Mouse (Mus musculus): ENCODE measurements at regions not wholly inside any gene's neighbourhood (a gene's known extent, or its start where the extent isn't known, plus 50 kb on each side); places are given as distances from the start of the nearest gene placed in this dataset.

DNA sequence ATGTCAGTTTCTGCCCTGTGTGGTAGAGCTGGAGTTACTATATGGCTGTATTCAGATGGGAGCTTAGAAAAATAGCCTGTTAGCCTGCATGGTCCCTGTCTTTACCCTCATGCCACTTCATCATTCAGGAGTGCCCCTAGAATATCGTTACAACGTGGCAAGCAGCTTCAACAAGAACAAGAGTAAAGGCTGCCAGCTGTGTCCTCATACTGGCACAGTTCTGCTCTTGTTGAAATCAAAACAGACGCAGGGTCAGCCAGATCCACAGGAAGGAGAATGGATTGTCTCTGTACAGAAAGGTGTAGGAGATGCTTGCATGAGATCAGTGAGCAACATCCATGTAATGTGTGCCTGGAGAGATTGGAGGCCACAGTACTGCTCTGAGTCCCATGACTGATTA, 122.4 kb upstream of the Jade1 start:
- ATAC-seq (replicated peaks in 1 of 2; ENCODE audit: insufficient read depth in 1 of 2, low FRiP score in 2 of 2, low TSS enrichment in 1 of 2, low read depth in 1 of 2, poor library complexity in 2 of 2, severe bottlenecking in 2 of 2) = no peak

DNA sequence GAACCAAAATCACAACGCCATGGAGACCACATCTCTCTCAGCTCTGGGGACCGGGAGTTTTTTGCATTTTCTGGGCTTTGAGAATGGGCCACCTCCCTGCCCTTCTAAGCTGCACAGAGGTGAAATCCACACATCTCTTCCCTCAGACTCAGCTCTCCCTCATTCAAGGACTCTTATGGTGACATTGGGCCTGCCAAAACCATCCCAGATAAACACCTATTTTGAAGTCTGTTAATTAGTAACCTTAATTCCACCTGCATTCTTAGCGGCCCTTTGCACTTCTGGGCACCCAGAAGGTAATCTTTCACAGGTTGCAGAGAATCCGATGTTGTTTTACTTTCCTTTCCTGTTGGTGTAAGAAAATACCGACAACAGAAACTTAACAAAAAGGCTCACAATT, 123.2 kb upstream of the Jade1 start:
- no peak for ATAC-seq (replicated peaks in 1 of 2; ENCODE audit: insufficient read depth in 1 of 2, low FRiP score in 2 of 2, low TSS enrichment in 1 of 2, low read depth in 1 of 2, poor library complexity in 2 of 2, severe bottlenecking in 2 of 2)

- ATAC-seq (replicated peaks in 1 of 2; ENCODE audit: insufficient read depth in 1 of 2, low FRiP score in 2 of 2, low TSS enrichment in 1 of 2, low read depth in 1 of 2, poor library complexity in 2 of 2, severe bottlenecking in 2 of 2) = no peak
Observed at GRCm38 (mm10) chr3:41430191-41430590, 125.3 kb upstream of the Jade1 start.

DNA sequence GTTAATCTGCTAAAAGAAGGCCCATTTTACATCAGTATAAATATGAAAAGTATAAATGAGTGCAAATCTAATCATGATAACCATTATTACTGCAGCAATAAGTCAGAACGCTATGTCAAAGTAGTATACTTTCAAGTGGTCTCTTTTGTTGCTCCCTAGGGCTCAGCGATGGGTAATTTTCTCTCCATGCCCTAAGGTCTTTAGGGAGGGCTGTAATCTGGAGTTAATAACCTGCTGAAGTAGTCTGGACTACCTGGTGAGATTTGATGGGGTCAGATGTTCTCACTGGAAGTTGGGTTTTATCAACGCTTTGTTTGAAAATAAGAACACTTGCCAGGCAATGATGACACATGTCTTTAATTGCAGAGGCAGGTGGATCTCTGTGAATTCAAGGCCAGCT, 128.6 kb upstream of the Jade1 start:
- no peak for ATAC-seq (replicated peaks in 1 of 2; ENCODE audit: insufficient read depth in 1 of 2, low FRiP score in 2 of 2, low TSS enrichment in 1 of 2, low read depth in 1 of 2, poor library complexity in 2 of 2, severe bottlenecking in 2 of 2)

GRCm38 (mm10) chr3:41425863-41426262, 129.7 kb upstream of the Jade1 start:
- no peak for ATAC-seq (replicated peaks in 1 of 2; ENCODE audit: insufficient read depth in 1 of 2, low FRiP score in 2 of 2, low TSS enrichment in 1 of 2, low read depth in 1 of 2, poor library complexity in 2 of 2, severe bottlenecking in 2 of 2)

DNA sequence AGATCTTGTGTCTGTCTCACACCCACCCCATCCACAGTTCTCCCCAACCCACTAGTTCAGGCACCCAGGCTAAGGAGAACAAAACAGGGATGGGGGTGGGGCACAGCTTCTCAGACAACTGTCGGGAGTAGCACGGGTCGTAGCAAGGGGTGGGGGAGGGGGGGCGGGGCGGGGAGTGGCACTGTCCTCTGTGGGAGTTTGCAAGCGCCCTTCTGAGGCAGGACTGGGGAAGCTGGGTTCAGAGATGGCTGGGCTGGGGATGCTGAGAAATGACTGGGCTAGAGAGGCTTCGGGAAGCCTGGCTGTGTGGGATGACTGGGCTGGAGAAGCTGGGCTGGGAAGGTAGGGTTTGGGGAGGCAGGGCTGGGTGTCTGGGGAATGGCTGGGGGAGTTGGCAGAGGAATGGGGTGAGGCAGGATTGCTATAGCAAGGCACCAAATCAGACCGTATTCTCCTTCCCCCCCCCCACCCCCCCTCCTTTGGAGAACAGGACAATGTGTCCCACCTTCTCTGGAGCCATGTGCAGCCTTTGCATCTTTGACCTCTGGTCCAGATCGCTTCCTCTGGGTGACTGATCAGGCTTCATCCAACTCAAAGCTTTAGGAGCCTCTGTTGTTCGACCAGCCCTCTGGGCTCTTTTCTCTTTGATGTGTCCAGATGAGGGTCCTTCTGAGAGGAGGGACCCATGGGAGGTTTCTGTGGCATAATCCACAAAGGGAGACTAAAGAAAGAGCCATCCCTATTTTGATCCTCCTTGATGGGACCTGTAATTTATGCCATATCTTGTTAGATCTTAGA, 131.2 kb upstream of the Jade1 start:
- no peak for ATAC-seq (replicated peaks in 1 of 2; ENCODE audit: insufficient read depth in 1 of 2, low FRiP score in 2 of 2, low TSS enrichment in 1 of 2, low read depth in 1 of 2, poor library complexity in 2 of 2, severe bottlenecking in 2 of 2)

DNA sequence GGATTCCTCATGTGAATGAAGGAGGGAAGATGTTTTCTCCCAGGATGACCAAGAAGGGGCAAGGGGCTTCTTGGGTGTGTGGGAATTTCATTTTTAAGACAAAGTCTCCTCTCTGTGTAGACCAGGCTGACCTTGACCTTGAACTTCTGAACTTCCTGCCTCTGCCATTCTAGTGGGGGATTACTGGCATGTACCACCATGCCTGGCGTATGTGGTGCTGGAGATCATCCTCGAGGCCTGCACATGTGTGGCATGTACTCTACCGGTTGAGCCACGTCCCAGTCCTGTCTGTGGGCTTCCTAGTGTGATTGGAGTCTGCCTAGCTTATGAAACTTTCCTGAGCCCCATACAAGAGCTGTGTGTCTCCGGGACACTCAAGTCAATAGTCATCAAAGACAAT, 131.9 kb upstream of the Jade1 start:
- ATAC-seq (replicated peaks in 1 of 2; ENCODE audit: insufficient read depth in 1 of 2, low FRiP score in 2 of 2, low TSS enrichment in 1 of 2, low read depth in 1 of 2, poor library complexity in 2 of 2, severe bottlenecking in 2 of 2) = no peak

GRCm38 (mm10) chr3:41422615-41423579, 132.6 kb upstream of the Jade1 start:
- no peak for ATAC-seq (replicated peaks in 1 of 2; ENCODE audit: insufficient read depth in 1 of 2, low FRiP score in 2 of 2, low TSS enrichment in 1 of 2, low read depth in 1 of 2, poor library complexity in 2 of 2, severe bottlenecking in 2 of 2)

DNA sequence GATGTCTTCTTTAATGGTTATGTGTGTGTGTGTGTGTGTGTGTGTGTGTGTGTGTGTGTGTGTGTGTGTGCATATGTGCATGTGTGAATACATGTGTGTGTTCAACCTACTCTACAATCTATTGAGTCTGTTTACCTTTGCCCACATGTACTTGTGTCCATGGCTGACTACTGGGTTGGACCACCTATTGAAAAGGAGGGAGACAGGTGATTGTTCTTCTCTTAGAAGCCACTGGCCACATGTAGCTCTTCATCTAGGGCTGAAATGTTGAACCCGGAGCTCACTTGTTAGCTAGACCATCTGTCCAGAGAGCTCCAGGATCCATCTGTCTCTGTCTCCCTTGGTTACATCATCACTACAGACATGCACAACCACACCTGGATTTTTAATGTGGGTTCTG, 141.8 kb upstream of the Jade1 start:
- no peak for ATAC-seq (replicated peaks in 1 of 2; ENCODE audit: insufficient read depth in 1 of 2, low FRiP score in 2 of 2, low TSS enrichment in 1 of 2, low read depth in 1 of 2, poor library complexity in 2 of 2, severe bottlenecking in 2 of 2)

GRCm38 (mm10) chr3:41412698-41413097, 142.8 kb upstream of the Jade1 start:
- no peak for ATAC-seq (replicated peaks in 1 of 2; ENCODE audit: insufficient read depth in 1 of 2, low FRiP score in 2 of 2, low TSS enrichment in 1 of 2, low read depth in 1 of 2, poor library complexity in 2 of 2, severe bottlenecking in 2 of 2)

DNA sequence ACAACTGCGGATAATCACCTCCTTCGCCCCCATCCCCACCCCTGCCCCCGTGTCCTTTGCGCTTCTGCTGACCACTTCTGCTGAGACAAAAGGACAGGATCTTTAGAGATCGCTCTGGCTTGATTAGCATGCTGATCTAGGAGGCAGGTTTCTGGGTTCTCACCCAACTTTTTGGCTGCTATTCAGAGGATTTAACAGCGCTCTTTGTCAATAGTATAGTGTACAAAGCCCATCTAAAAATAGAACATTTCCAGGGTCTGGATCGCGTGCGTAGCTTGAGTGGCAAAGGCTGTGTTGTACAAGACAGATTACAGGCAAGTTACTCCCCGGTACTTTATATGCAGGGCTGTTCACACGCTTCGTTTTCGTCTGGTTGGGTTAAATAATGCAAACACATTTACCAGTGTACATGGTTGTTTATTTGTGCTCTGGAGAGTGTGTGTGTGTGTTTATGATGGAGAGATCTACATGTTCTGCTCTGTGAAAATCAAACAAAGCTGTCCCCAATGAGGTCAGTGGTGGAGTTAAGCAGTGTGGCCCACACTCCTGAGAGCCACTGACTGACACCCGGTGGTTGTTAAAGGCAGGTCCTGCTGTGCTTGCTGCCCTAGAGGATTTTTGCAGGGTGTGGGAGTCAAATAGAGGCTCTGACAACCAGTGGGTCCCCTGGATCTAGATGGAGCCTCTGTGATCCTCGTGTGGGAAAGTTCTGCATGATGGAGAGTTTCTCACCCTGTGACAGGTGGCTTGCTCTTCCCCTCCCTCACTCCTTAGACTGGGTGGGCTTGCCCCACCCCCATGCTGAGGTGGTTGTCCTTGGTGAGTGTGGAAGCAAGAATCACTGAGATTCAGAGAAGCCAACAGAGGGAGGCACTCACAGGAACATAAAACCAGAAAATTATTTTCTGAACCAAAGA, 146.5 kb upstream of the Jade1 start:
- peak in 1 of 2 experiments; percentile 35; a peak in 1 of 4 replicates for ATAC-seq (replicated peaks in 1 of 2; ENCODE audit: insufficient read depth in 1 of 2, low FRiP score in 2 of 2, low TSS enrichment in 1 of 2, low read depth in 1 of 2, poor library complexity in 2 of 2, severe bottlenecking in 2 of 2)

GRCm38 (mm10) chr3:41408423-41408820, 147.1 kb upstream of the Jade1 start:
- peak; percentile 65 to 89 for ATAC-seq (replicated peaks in 1 of 2; ENCODE audit: insufficient read depth in 1 of 2, low FRiP score in 2 of 2, low TSS enrichment in 1 of 2, low read depth in 1 of 2, poor library complexity in 2 of 2, severe bottlenecking in 2 of 2)

DNA sequence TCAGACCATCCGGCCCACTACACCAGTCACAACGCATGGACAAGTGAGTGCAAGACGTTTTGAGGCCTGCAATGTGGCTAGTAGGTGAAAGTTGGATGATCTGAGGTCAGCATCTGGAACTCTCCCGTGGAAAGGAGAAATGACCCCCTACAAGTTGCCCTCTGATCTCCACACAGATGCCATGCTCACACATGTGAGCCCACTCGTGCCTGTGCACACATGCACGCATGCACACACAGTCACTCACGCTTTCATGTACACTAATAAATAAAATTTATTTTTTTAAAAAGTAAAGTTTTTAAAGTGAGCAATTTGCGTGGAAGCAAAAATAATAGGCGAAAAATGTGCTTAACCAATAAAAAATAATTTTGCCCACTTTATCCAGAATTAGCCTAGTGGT, 147.5 kb upstream of the Jade1 start:
- no peak for ATAC-seq (replicated peaks in 1 of 2; ENCODE audit: insufficient read depth in 1 of 2, low FRiP score in 2 of 2, low TSS enrichment in 1 of 2, low read depth in 1 of 2, poor library complexity in 2 of 2, severe bottlenecking in 2 of 2)

- ATAC-seq (replicated peaks in 1 of 2; ENCODE audit: insufficient read depth in 1 of 2, low FRiP score in 2 of 2, low TSS enrichment in 1 of 2, low read depth in 1 of 2, poor library complexity in 2 of 2, severe bottlenecking in 2 of 2) = no peak
Observed at GRCm38 (mm10) chr3:41407520-41407919, 148.0 kb upstream of the Jade1 start.

DNA sequence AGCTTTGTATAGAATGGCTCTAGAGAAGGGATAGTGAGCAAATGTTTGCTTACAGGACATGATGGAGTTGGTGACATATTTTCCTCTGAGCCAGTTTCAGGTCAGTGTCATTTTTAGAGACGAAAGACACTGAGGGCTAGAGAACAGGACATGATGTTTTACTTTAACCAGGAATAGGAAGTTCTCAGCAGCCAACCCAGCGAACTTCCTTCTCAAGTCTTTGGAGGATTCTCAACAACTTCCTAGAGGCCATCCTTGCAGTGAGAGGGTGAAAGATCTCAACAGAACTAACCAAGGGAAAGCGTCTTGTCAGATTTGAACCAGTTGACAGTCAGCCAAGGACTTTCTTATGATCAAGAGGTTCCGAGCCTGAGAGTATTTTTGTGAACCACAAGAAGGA, 153.7 kb upstream of the Jade1 start:
- ATAC-seq (replicated peaks in 1 of 2; ENCODE audit: insufficient read depth in 1 of 2, low FRiP score in 2 of 2, low TSS enrichment in 1 of 2, low read depth in 1 of 2, poor library complexity in 2 of 2, severe bottlenecking in 2 of 2) = no peak; a peak in 1 of 4 replicates

- peak; percentile 52 to 72; a peak in 1 of 4 replicates for ATAC-seq (replicated peaks in 1 of 2; ENCODE audit: insufficient read depth in 1 of 2, low FRiP score in 2 of 2, low TSS enrichment in 1 of 2, low read depth in 1 of 2, poor library complexity in 2 of 2, severe bottlenecking in 2 of 2)
Observed at GRCm38 (mm10) chr3:41389868-41390267, 165.7 kb upstream of the Jade1 start.

- no peak for ATAC-seq (replicated peaks in 1 of 2; ENCODE audit: insufficient read depth in 1 of 2, low FRiP score in 2 of 2, low TSS enrichment in 1 of 2, low read depth in 1 of 2, poor library complexity in 2 of 2, severe bottlenecking in 2 of 2)
Observed at GRCm38 (mm10) chr3:41387469-41388212, 167.9 kb upstream of the Jade1 start.

Measured in hematopoietic stem cell, adult 5-6 weeks (primary cell).